Mouse (Mus musculus): ENCODE results near the gene Vrk2. TPM values are rescaled to one million over a fixed set of nuclear protein-coding genes. Genes with fewer than 3 reads are reported as not detected.

The Vrk2 gene
- polyA plus RNA-seq, 1 experiment: 1.0 TPM

DNA sequence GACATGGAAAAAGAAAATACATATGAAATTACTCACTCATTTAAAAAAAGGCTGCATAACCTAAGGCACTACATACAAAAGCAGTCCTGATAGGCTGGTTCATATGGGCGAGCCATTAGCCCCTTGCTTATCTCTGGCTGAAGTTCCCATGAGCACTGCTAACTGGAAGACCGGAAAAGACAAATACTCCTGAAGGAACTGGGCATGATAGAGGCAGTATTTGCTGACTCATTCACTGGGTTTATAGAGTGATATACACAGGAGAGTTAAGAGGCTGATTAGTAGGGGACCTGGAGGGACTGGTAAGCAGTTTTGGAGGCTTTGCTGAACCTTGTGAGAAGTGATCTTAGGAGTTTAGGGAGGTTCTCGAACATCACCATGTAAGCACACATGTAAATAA lies 42.2 kb downstream of the Vrk2 start:
- no peak for TF ChIP-seq POLR2A (IDR thresholded peaks at IDR 0.05; ENCODE audit: low read depth, low read length)
- TF ChIP-seq CTCF (IDR thresholded peaks at IDR 0.05; ENCODE audit: extremely low read depth, insufficient read length, insufficient replicate concordance, low read depth, low read length): no peak
- WGBS: 87% methylated on average over 3 of the region's 3 CpGs

DNA sequence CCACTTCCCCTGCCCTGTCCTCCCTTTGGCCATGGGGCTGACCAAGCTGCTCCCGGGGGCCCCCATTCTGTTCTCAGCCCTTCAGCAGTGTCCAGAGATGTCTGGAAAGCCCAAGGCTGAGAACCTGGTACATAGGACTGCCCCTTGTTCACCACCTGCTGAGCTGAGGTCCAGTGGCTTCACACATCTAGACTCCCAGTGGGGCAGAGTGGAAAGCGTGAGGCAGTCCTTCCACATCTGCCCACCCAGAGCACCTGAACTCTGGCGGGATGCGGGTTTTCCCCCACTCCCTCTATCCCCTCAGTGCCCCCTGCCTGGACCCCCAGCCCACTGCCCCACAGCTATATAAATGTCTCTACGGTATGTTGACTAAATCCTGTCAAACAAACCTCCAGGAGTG lies 56.0 kb downstream of the Vrk2 start:
- Histone ChIP-seq H3K4me3 (ENCODE audit: low read depth, low read length) (no peak overlapping the region), H3K4me1 (ENCODE audit: control insufficient read depth, insufficient read depth, insufficient read length, low read length) (no peaks in the 10 kb centered on the region), H3K27me3 (ENCODE audit: control insufficient read depth, insufficient read depth, low read length) (no peaks in the 10 kb centered on the region), H3K27ac (ENCODE audit: insufficient read depth, low read depth, low read length) (no peak overlapping the region), H3K36me3 (ENCODE audit: control insufficient read depth, insufficient read depth, low read length) (0 out of 2 replicates have a peak, but pooled peaks cover 1% of the 10 kb centered on the region)
- WGBS: 93% methylated on average over 5 of the region's 5 CpGs
- TF ChIP-seq POLR2A (IDR thresholded peaks at IDR 0.05; ENCODE audit: low read depth, low read length): no peak
- TF ChIP-seq CTCF (IDR thresholded peaks at IDR 0.05; ENCODE audit: extremely low read depth, insufficient read length, insufficient replicate concordance, low read depth, low read length): no peak

More for the DNA sequence above, 42.2 kb downstream of the Vrk2 start:
- Histone ChIP-seq H3K36me3 (ENCODE audit: control insufficient read depth, insufficient read depth, low read length) (0 out of 2 replicates have a peak, but pooled peaks cover 2% of the 10 kb centered on the region), H3K4me1 (ENCODE audit: control insufficient read depth, insufficient read depth, insufficient read length, low read length) (no peaks in the 10 kb centered on the region), H3K27ac (ENCODE audit: insufficient read depth, low read depth, low read length) (no peak overlapping the region), H3K4me3 (ENCODE audit: low read depth, low read length) (no peak overlapping the region), H3K27me3 (ENCODE audit: control insufficient read depth, insufficient read depth, low read length) (no peaks in the 10 kb centered on the region)

DNA sequence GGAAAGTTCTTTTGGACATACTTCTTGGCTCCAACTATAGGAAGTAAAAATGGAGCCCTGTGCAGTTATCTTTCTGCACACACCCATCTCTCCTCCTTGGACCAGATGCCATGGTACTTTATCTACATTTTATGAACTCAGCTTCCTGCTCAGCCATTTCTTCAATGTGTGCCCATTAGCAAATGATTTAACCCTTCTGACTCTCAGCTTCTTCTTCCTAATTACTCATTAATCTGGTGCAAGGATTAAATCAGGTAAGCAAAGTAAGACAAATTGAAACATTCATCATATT lies 60.0 kb downstream of the Vrk2 start:
- 0 out of 2 replicates have a peak, but pooled peaks cover 3% of the 10 kb centered on the region for H3K36me3 ChIP-seq (ENCODE audit: control insufficient read depth, insufficient read depth, low read length)
- H3K4me3 ChIP-seq (ENCODE audit: low read depth, low read length): no peak overlapping the region
- TF ChIP-seq CTCF (IDR thresholded peaks at IDR 0.05; ENCODE audit: extremely low read depth, insufficient read length, insufficient replicate concordance, low read depth, low read length) (no peak), POLR2A (IDR thresholded peaks at IDR 0.05; ENCODE audit: low read depth, low read length) (no peak)
- no peaks in the 10 kb centered on the region for H3K27me3 ChIP-seq (ENCODE audit: control insufficient read depth, insufficient read depth, low read length)
- no peak overlapping the region for H3K27ac ChIP-seq (ENCODE audit: insufficient read depth, low read depth, low read length)
- H3K4me1 ChIP-seq (ENCODE audit: control insufficient read depth, insufficient read depth, insufficient read length, low read length): no peaks in the 10 kb centered on the region

DNA sequence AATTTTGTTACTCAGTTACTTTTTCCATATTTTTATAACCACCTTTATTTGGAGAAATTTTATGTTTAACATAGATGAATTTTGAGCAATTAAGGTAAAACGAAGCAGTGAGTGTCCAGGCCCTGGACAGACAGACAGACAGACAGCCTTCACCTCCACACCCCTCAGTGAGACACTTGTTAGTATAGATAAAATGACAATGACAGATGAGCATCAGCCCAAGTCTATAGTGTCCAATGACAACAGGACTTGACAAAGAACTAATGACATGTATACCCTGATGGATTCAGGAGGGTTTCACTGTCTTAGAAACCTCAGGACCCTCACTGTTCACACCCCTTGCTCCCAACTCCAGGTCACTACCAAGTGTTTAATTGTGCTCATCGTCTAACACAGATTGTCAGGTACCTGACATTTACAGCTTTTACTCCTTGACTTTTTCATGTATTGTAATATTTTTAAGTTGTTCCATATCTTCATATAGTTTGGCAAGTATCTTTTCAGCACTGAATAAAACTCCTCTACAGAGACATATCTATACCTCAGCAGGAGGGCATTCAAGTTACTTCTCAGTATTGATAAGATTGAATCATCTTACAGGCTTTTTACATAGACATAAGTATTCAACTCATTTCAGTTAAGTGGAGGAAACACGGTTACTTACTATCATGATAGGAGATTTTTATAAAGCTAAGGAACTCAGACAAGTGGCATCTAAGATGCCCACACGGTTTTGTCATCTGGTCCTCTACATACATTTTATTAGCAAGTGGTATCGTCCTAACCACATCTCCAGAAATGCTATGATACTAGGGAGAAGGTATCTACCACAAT lies 60.6 kb downstream of the Vrk2 start:
- TF ChIP-seq CTCF (IDR thresholded peaks at IDR 0.05; ENCODE audit: extremely low read depth, insufficient read length, insufficient replicate concordance, low read depth, low read length) (no peak), POLR2A (IDR thresholded peaks at IDR 0.05; ENCODE audit: low read depth, low read length) (no peak)
- Histone ChIP-seq H3K36me3 (ENCODE audit: control insufficient read depth, insufficient read depth, low read length) (0 out of 2 replicates have a peak, but pooled peaks cover 3% of the 10 kb centered on the region), H3K27ac (ENCODE audit: insufficient read depth, low read depth, low read length) (no peak overlapping the region), H3K27me3 (ENCODE audit: control insufficient read depth, insufficient read depth, low read length) (no peaks in the 10 kb centered on the region), H3K4me1 (ENCODE audit: control insufficient read depth, insufficient read depth, insufficient read length, low read length) (no peaks in the 10 kb centered on the region), H3K4me3 (ENCODE audit: low read depth, low read length) (no peak overlapping the region)
- 96% methylated on average over 5 of the region's 5 CpGs for WGBS

DNA sequence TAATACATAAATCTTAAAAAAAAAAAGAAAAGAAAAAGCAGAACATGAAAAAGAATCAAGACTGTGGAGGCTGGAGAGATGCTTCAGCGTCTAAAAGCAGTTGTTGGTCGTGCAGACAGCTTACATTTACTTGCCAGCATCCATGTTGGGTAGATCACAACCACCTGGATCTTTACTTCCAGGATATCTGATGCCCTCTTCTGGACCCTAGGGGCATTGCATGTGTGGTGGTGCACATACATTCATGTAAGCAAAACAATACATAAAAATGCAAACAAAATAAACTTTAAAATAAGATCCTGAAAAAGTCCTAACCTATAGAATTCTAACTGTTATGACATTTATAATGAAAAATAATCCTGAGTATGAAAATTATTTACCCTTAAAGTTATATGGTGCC lies 66.9 kb downstream of the Vrk2 start:
- Histone ChIP-seq H3K4me1 (ENCODE audit: control insufficient read depth, insufficient read depth, insufficient read length, low read length) (no peaks in the 10 kb centered on the region), H3K36me3 (ENCODE audit: control insufficient read depth, insufficient read depth, low read length) (peaks cover 12% of the 10 kb centered on the region), H3K27me3 (ENCODE audit: control insufficient read depth, insufficient read depth, low read length) (no peaks in the 10 kb centered on the region), H3K4me3 (ENCODE audit: low read depth, low read length) (no peak overlapping the region), H3K27ac (ENCODE audit: insufficient read depth, low read depth, low read length) (no peak overlapping the region)
- 98% methylated on average over 2 of the region's 2 CpGs for WGBS
- TF ChIP-seq CTCF (IDR thresholded peaks at IDR 0.05; ENCODE audit: extremely low read depth, insufficient read length, insufficient replicate concordance, low read depth, low read length) (no peak), POLR2A (IDR thresholded peaks at IDR 0.05; ENCODE audit: low read depth, low read length) (no peak)

DNA sequence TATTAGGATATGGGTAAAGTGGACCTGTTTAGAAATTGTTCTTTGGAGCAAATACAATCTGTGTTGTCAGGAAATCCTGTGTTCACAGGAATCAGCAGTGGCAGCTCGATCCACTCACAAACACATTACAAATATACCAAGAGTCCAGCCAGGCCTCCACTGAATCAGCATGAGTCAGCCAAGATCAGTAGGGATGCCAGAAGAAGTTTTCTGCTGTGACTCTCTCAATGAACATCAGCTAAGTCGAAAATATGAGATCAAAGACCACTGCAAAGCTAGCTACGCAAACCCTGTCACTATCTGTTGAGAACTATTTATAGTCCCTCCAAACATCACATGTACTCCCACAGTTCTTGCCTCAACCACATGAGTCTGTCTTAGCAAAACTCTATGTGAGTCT lies 74.8 kb downstream of the Vrk2 start:
- no peak overlapping the region for H3K27ac ChIP-seq (ENCODE audit: insufficient read depth, low read depth, low read length)
- H3K36me3 ChIP-seq (ENCODE audit: control insufficient read depth, insufficient read depth, low read length): 0 out of 2 replicates have a peak, but pooled peaks cover 2% of the 10 kb centered on the region
- no peaks in the 10 kb centered on the region for H3K4me1 ChIP-seq (ENCODE audit: control insufficient read depth, insufficient read depth, insufficient read length, low read length)
- TF ChIP-seq POLR2A (IDR thresholded peaks at IDR 0.05; ENCODE audit: low read depth, low read length): no peak
- TF ChIP-seq CTCF (IDR thresholded peaks at IDR 0.05; ENCODE audit: extremely low read depth, insufficient read length, insufficient replicate concordance, low read depth, low read length): no peak
- H3K4me3 ChIP-seq (ENCODE audit: low read depth, low read length): no peak overlapping the region
- H3K27me3 ChIP-seq (ENCODE audit: control insufficient read depth, insufficient read depth, low read length): no peaks in the 10 kb centered on the region
- 86% methylated on average over 3 of the region's 3 CpGs for WGBS

DNA sequence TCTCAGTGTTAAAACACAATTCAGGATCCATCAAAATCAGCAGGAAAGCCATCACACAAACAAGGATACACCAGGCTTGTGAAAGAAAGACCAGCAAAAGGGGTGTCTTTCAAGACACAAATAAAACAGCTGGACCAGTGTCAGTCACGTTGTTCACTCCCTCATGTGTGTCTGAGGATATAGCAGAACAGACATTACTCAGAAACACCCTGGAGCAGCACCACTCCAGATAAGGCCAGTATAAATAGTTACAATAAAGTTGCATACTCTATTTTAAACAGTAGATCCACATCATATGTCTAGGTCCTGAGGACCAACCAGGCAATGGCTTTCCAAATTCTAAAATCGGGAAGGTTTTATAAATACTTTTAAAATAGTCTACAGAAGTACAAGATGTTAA lies 77.7 kb downstream of the Vrk2 start:
- WGBS: 75% methylated on average over 2 of the region's 2 CpGs
- TF ChIP-seq POLR2A (IDR thresholded peaks at IDR 0.05; ENCODE audit: low read depth, low read length): no peak
- TF ChIP-seq CTCF (IDR thresholded peaks at IDR 0.05; ENCODE audit: extremely low read depth, insufficient read length, insufficient replicate concordance, low read depth, low read length): no peak
- H3K4me1 ChIP-seq (ENCODE audit: control insufficient read depth, insufficient read depth, insufficient read length, low read length): no peaks in the 10 kb centered on the region
- no peaks in the 10 kb centered on the region for H3K36me3 ChIP-seq (ENCODE audit: control insufficient read depth, insufficient read depth, low read length)
- no peak overlapping the region for H3K27ac ChIP-seq (ENCODE audit: insufficient read depth, low read depth, low read length)
- no peaks in the 10 kb centered on the region for H3K27me3 ChIP-seq (ENCODE audit: control insufficient read depth, insufficient read depth, low read length)
- H3K4me3 ChIP-seq (ENCODE audit: low read depth, low read length): no peak overlapping the region

All from small intestine, adult 2 months (tissue).